Mouse (Mus musculus): ENCODE data around the gene Kctd20. TPM values are rescaled to one million over a fixed set of nuclear protein-coding genes. Genes with fewer than 3 reads are reported as not detected.
A peak's percentile ranks its signal among the peaks of the same experiment; 100 is the strongest.
"Not testable (repeated sequence)": the region's sequence is repeated elsewhere in the genome, so short reads cannot be mapped to it uniquely, and the experiment has no call there.

Kctd20 gene
- total and polyA plus RNA-seq, 2 experiments from 2014 or later, result 35.3 to 41.5 TPM

DNA sequence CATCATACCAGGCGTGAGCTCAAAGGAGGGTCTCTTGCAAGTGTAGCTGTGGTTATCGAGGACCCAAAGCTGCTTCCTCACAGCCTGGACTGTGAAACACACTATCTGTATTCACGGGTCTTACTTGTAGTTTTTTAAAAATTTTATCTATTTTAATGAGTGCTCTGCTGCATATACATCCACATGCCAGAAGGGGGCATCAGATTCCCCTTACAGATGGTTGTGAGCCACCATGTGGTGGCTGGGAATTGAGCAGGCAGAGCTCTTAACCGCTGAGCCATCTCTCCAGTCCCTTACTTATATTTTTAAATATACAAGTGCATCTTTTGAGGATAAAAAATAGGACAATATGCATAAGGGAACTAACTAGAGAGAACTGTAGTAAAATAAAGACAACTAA, 36.0 kb downstream of the Kctd20 start:
- Histone ChIP-seq H3K9me3 (replicated peaks; ENCODE audit: control insufficient read depth, low read length) (no peaks in the 10 kb centered on the region), H3K27ac (ENCODE audit: low read depth) (no peak overlapping the region), H3K4me1 (ENCODE audit: control insufficient read depth, insufficient read depth) (no peaks in the 10 kb centered on the region), H3K27me3 (ENCODE audit: control insufficient read depth, insufficient read depth, low read length) (no peaks in the 10 kb centered on the region), H3K9ac (replicated peaks; ENCODE audit: low read depth, low read length) (no peak overlapping the region), H3K4me3 (ENCODE audit: low read depth, low read length) (no peak overlapping the region), H3K4me2 (ENCODE audit: low read depth, low read length) (no peak overlapping the region), H3K36me3 (replicated peaks; ENCODE audit: control insufficient read depth, insufficient read depth, low read length) (peaks cover 75% of the 10 kb centered on the region)
- ATAC-seq (ENCODE audit: insufficient read depth, low read depth) (no peak), DNase-seq (ENCODE audit: low spot score) (peak; percentile 63)
- WGBS, result 63% methylated on average over 4 of the region's 4 CpGs
- TF ChIP-seq EP300 (IDR thresholded peaks at IDR 0.05; ENCODE audit: low read depth) (no peak), CTCF (IDR thresholded peaks at IDR 0.05; ENCODE audit: low read depth) (peak; percentile 74)

DNA sequence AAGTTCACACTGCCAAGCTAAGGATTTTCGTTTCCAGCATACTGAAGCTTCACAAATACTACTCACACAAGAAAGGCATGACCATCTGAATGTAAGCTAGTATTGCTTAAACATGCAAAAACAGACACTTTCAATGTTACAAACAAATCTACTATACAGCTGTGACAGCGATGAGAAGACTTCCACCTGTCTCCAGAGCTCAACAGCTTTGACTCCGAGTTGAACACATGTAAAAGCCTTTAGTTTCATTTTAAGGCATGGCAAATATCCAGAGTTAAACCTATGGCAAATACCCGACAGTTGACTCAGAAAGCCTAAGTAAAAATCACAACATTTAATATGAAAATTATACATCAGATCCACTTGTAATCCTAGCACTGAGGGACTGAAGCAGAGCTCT, 36.5 kb downstream of the Kctd20 start:
- no peaks in the 10 kb centered on the region for H3K4me1 ChIP-seq (ENCODE audit: control insufficient read depth, insufficient read depth)
- no peak for DNase-seq (ENCODE audit: low spot score)
- 83% methylated on average over 4 of the region's 4 CpGs for whole genome bisulfite sequencing
- TF ChIP-seq EP300 (IDR thresholded peaks at IDR 0.05; ENCODE audit: low read depth) (no peak), CTCF (IDR thresholded peaks at IDR 0.05; ENCODE audit: low read depth) (no peak)
- no peak overlapping the region for H3K27ac ChIP-seq (ENCODE audit: low read depth)
- no peak overlapping the region for H3K4me3 ChIP-seq (ENCODE audit: low read depth, low read length)
- peaks cover 75% of the 10 kb centered on the region for H3K36me3 ChIP-seq (replicated peaks; ENCODE audit: control insufficient read depth, insufficient read depth, low read length)
- no peaks in the 10 kb centered on the region for H3K9me3 ChIP-seq (replicated peaks; ENCODE audit: control insufficient read depth, low read length)
- ATAC-seq (ENCODE audit: insufficient read depth, low read depth), result no peak
- no peak overlapping the region for H3K9ac ChIP-seq (replicated peaks; ENCODE audit: low read depth, low read length)
- no peaks in the 10 kb centered on the region for H3K27me3 ChIP-seq (ENCODE audit: control insufficient read depth, insufficient read depth, low read length)
- no peak overlapping the region for H3K4me2 ChIP-seq (ENCODE audit: low read depth, low read length)

- ATAC-seq (ENCODE audit: insufficient read depth, low read depth), result no peak
- Histone ChIP-seq H3K9me3 (replicated peaks; ENCODE audit: control insufficient read depth, low read length) (no peaks in the 10 kb centered on the region), H3K4me1 (ENCODE audit: control insufficient read depth, insufficient read depth) (no peaks in the 10 kb centered on the region), H3K36me3 (replicated peaks; ENCODE audit: control insufficient read depth, insufficient read depth, low read length) (peaks cover 68% of the 10 kb centered on the region), H3K9ac (replicated peaks; ENCODE audit: low read depth, low read length) (no peak overlapping the region), H3K27me3 (ENCODE audit: control insufficient read depth, insufficient read depth, low read length) (no peaks in the 10 kb centered on the region), H3K4me3 (ENCODE audit: low read depth, low read length) (no peak overlapping the region), H3K27ac (ENCODE audit: low read depth) (no peak overlapping the region), H3K4me2 (ENCODE audit: low read depth, low read length) (no peak overlapping the region)
- WGBS, result 84% methylated on average over 3 of the region's 3 CpGs
- no peak for DNase-seq (ENCODE audit: low spot score)
- TF ChIP-seq CTCF (IDR thresholded peaks at IDR 0.05; ENCODE audit: low read depth) (no peak), EP300 (IDR thresholded peaks at IDR 0.05; ENCODE audit: low read depth) (no peak)
Observed at GRCm38 (mm10) chr17:28988996-28989395, 37.2 kb downstream of the Kctd20 start.

GRCm38 (mm10) chr17:28990060-28990459, 38.3 kb downstream of the Kctd20 start:
- Histone ChIP-seq H3K27ac (ENCODE audit: low read depth) (no peak overlapping the region), H3K4me3 (ENCODE audit: low read depth, low read length) (no peak overlapping the region), H3K9me3 (replicated peaks; ENCODE audit: control insufficient read depth, low read length) (no peaks in the 10 kb centered on the region), H3K4me1 (ENCODE audit: control insufficient read depth, insufficient read depth) (no peaks in the 10 kb centered on the region), H3K9ac (replicated peaks; ENCODE audit: low read depth, low read length) (no peak overlapping the region), H3K4me2 (ENCODE audit: low read depth, low read length) (no peak overlapping the region), H3K27me3 (ENCODE audit: control insufficient read depth, insufficient read depth, low read length) (no peaks in the 10 kb centered on the region), H3K36me3 (replicated peaks; ENCODE audit: control insufficient read depth, insufficient read depth, low read length) (peaks cover 59% of the 10 kb centered on the region)
- DNase-seq (ENCODE audit: low spot score) (no peak), ATAC-seq (ENCODE audit: insufficient read depth, low read depth) (no peak)
- 34% methylated on average over 4 of the region's 4 CpGs for WGBS
- TF ChIP-seq EP300 (IDR thresholded peaks at IDR 0.05; ENCODE audit: low read depth) (no peak), CTCF (IDR thresholded peaks at IDR 0.05; ENCODE audit: low read depth) (no peak)

GRCm38 (mm10) chr17:28991286-28991685, 39.5 kb downstream of the Kctd20 start:
- ATAC-seq (ENCODE audit: insufficient read depth, low read depth) (no peak), DNase-seq (ENCODE audit: low spot score) (no peak)
- no peak overlapping the region for H3K4me3 ChIP-seq (ENCODE audit: low read depth, low read length)
- no peak overlapping the region for H3K27ac ChIP-seq (ENCODE audit: low read depth)
- peaks cover 54% of the 10 kb centered on the region for H3K36me3 ChIP-seq (replicated peaks; ENCODE audit: control insufficient read depth, insufficient read depth, low read length)
- H3K9me3 ChIP-seq (replicated peaks; ENCODE audit: control insufficient read depth, low read length), result no peaks in the 10 kb centered on the region
- H3K4me1 ChIP-seq (ENCODE audit: control insufficient read depth, insufficient read depth), result no peaks in the 10 kb centered on the region
- H3K9ac ChIP-seq (replicated peaks; ENCODE audit: low read depth, low read length), result no peak overlapping the region
- H3K27me3 ChIP-seq (ENCODE audit: control insufficient read depth, insufficient read depth, low read length), result no peaks in the 10 kb centered on the region
- WGBS, result 71% methylated on average over 9 of the region's 9 CpGs
- H3K4me2 ChIP-seq (ENCODE audit: low read depth, low read length), result no peak overlapping the region
- TF ChIP-seq EP300 (IDR thresholded peaks at IDR 0.05; ENCODE audit: low read depth) (no peak), CTCF (IDR thresholded peaks at IDR 0.05; ENCODE audit: low read depth) (no peak)

DNA sequence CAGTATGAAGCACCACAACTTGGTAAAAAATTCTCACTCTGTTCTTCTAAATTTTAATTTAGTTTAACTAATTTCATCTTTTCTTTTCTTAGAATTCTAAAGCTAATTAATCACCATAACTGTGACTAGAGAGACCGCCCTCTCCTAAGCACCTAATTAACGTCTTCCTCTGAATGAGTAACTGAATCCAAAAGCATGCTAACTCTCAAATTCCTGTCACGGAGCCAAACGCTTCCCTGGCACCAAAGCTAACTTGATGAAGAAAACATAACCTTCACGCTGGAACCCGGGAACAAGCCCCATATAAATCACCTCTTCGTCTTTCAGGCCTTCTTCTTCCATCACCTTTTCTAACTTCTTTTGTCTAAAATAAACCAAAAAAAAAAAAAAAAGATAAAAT, 40.4 kb downstream of the Kctd20 start:
- ATAC-seq (ENCODE audit: insufficient read depth, low read depth), result no peak
- Histone ChIP-seq H3K4me2 (ENCODE audit: low read depth, low read length) (no peak overlapping the region), H3K4me1 (ENCODE audit: control insufficient read depth, insufficient read depth) (no peaks in the 10 kb centered on the region), H3K9me3 (replicated peaks; ENCODE audit: control insufficient read depth, low read length) (no peaks in the 10 kb centered on the region), H3K36me3 (replicated peaks; ENCODE audit: control insufficient read depth, insufficient read depth, low read length) (peaks cover 53% of the 10 kb centered on the region), H3K27ac (ENCODE audit: low read depth) (no peak overlapping the region), H3K9ac (replicated peaks; ENCODE audit: low read depth, low read length) (no peak overlapping the region), H3K4me3 (ENCODE audit: low read depth, low read length) (no peak overlapping the region), H3K27me3 (ENCODE audit: control insufficient read depth, insufficient read depth, low read length) (no peaks in the 10 kb centered on the region)
- 23% methylated on average over 7 of the region's 7 CpGs for WGBS
- DNase-seq (ENCODE audit: low spot score), result peak; percentile 36
- TF ChIP-seq EP300 (IDR thresholded peaks at IDR 0.05; ENCODE audit: low read depth), result no peak
- no peak for TF ChIP-seq CTCF (IDR thresholded peaks at IDR 0.05; ENCODE audit: low read depth)

DNA sequence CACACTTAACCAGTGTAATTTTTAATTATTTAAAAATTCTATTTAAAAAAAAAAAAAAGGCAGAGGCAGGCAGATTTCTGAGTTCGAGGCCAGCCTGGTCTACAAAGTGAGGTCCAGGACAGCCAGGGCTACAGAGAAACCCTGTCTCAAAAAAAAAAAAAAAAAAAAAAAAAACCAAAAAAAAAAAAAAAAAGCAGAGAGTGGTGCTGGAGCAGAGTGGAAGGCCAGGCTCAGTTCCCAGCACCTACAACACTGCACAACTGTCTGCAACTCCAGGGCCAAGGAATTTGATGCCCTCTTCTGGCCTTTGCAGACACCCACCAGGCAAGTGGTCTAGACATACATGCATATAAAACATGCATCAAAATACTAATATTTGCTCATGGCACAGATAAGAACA, 41.3 kb downstream of the Kctd20 start:
- not testable (repeated sequence) for H3K4me3 ChIP-seq (ENCODE audit: low read depth, low read length); H3K27me3 ChIP-seq (ENCODE audit: control insufficient read depth, insufficient read depth, low read length); H3K4me2 ChIP-seq (ENCODE audit: low read depth, low read length); H3K9ac ChIP-seq (replicated peaks; ENCODE audit: low read depth, low read length); H3K9me3 ChIP-seq (replicated peaks; ENCODE audit: control insufficient read depth, low read length); H3K27ac ChIP-seq (ENCODE audit: low read depth); DNase-seq (ENCODE audit: low spot score); H3K4me1 ChIP-seq (ENCODE audit: control insufficient read depth, insufficient read depth); ATAC-seq (ENCODE audit: insufficient read depth, low read depth)
- WGBS, result 100% methylated on average over 1 of the region's 1 CpGs
- peaks cover 55% of the 10 kb centered on the region for H3K36me3 ChIP-seq (replicated peaks; ENCODE audit: control insufficient read depth, insufficient read depth, low read length)

Data from heart, postnatal 0 days (tissue).